Mouse (Mus musculus) liver, embryonic 13.5 days (tissue): ENCODE data around the gene Prdm16. TPM values are rescaled to one million over a fixed set of nuclear protein-coding genes. Genes with fewer than 3 reads are reported as not detected.

Experiments used
- ATAC-seq: fragments of 200-750 bp; cut with Nextera tagmentation; 2 replicates; pipeline ENCODE4 v1.8.0; 2017; ENCODE audit warnings: low read depth, mild to moderate bottlenecking, moderate number of reproducible peaks, moderate library complexity
- DNase-seq: peaks from one replicate; pipeline ENCODE4 v3.0.0; 2022
- H3K27ac ChIP-seq: fragments of 300-500 bp; sonication (generic); 2 replicates; pipeline ENCODE4 v1.5.1; 2015; ENCODE audit warnings: moderate library complexity, mild to moderate bottlenecking, inconsistent platforms
- H3K27me3 ChIP-seq: fragments of 300-500 bp; sonication (generic); 2 replicates; pipeline ENCODE4 v1.6.1; 2015; ENCODE audit warnings: mild to moderate bottlenecking, inconsistent platforms
- H3K36me3 ChIP-seq: fragments of 300-500 bp; sonication (generic); 2 replicates; pipeline ENCODE4 v1.6.1; 2015; ENCODE audit warnings: mild to moderate bottlenecking, inconsistent platforms
- H3K4me1 ChIP-seq: fragments of 300-500 bp; sonication (generic); replicated peaks from 2 replicates; pipeline ENCODE4 v1.6.1; 2015; ENCODE audit warnings: inconsistent platforms
- H3K4me2 ChIP-seq: fragments of 300-500 bp; sonication (generic); 2 replicates; pipeline ENCODE4 v1.6.1; 2015; ENCODE audit warnings: inconsistent platforms, mild to moderate bottlenecking, moderate library complexity
- H3K4me3 ChIP-seq: fragments of 300-500 bp; sonication (generic); replicated peaks from 2 replicates; pipeline ENCODE4 v1.5.1; 2015; ENCODE audit warnings: mild to moderate bottlenecking, inconsistent platforms
- H3K9ac ChIP-seq: fragments of 300-500 bp; sonication (generic); 2 replicates; pipeline ENCODE4 v1.6.1; 2015; ENCODE audit warnings: mild to moderate bottlenecking, inconsistent platforms
- H3K9me3 ChIP-seq: fragments of 300-500 bp; sonication (generic); replicated peaks from 2 replicates; pipeline ENCODE4 v1.6.1; 2016; ENCODE audit warnings: inconsistent platforms
- WGBS: fragments of 180-500 bp; shearing (Covaris S2); methylation state at CpG from one replicate; pipeline ENCODE4 v1.1.7; 2015; ENCODE audit not compliant: insufficient replicate concordance; 5-methylcytosine and 5-hydroxymethylcytosine counted together
- polyA plus RNA-seq: library from polyadenylated mRNA; unstranded; fragments of >200 nt; fragmentation: Nextera tagmentation; extraction: Ambion mirVana; gene quantifications from 2 replicates; pipeline ENCODE4 v1.2.1, GENCODE M21; 2015

Gene Prdm16
- polyA plus RNA-seq, 1 experiment from 2014 or later: 1.8 TPM

DNA sequence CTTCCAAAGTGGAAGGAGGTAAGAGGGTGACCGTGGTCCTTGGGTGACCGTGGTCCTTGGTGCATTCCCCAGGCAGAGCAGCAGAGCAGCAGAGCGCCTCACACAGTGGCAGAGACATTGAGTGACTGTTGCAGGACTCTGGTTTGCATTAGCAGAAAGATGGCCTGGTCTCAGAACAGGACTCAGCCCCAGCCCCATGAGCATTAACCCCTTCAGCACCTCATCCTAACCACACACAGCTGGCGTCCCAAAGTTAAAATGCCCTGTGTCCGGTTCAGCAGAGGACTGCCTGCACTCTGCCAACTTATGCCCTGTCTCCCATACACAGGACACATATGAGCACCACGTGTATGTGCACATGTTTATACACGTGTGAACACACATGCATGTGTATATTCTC lies 209.8 kb downstream of the Prdm16 start:
- no peak overlapping the region for H3K27ac ChIP-seq
- H3K9ac ChIP-seq: no peak overlapping the region
- H3K27me3 ChIP-seq: peaks cover 2% of the 10 kb centered on the region; the same call in 1 of the 2 replicates
- no peak for ATAC-seq
- H3K4me2 ChIP-seq: no peak overlapping the region
- WGBS: 57% methylated on average over 7 of the region's 7 CpGs
- peaks cover 2% of the 10 kb centered on the region; the same call in 1 of the 2 replicates for H3K4me1 ChIP-seq
- DNase-seq: no peak
- no peaks in the 10 kb centered on the region for H3K9me3 ChIP-seq
- no peak overlapping the region for H3K4me3 ChIP-seq
- H3K36me3 ChIP-seq: no peaks in the 10 kb centered on the region

- Histone ChIP-seq H3K27me3 (peaks cover 2% of the 10 kb centered on the region; the same call in 1 of the 2 replicates), H3K4me2 (no peak overlapping the region), H3K27ac (no peak overlapping the region), H3K9me3 (no peaks in the 10 kb centered on the region), H3K36me3 (no peaks in the 10 kb centered on the region), H3K9ac (no peak overlapping the region), H3K4me1 (peaks cover 2% of the 10 kb centered on the region; the same call in 1 of the 2 replicates), H3K4me3 (no peak overlapping the region)
- WGBS: 43% methylated on average over 17 of the region's 17 CpGs
- ATAC-seq (no peak), DNase-seq (no peak)
Observed at GRCm38 (mm10) chr4:154425284-154425683, 211.4 kb downstream of the Prdm16 start.

GRCm38 (mm10) chr4:154424681-154425080 lies 212.0 kb downstream of the Prdm16 start:
- no peak overlapping the region for H3K4me2 ChIP-seq
- peaks cover 2% of the 10 kb centered on the region; the same call in 1 of the 2 replicates for H3K27me3 ChIP-seq
- H3K27ac ChIP-seq: no peak overlapping the region
- no peak overlapping the region for H3K4me3 ChIP-seq
- H3K36me3 ChIP-seq: no peaks in the 10 kb centered on the region
- no peak overlapping the region for H3K9ac ChIP-seq
- peaks cover 2% of the 10 kb centered on the region; the same call in 1 of the 2 replicates for H3K4me1 ChIP-seq
- DNase-seq: no peak
- WGBS: 44% methylated on average over 11 of the region's 11 CpGs
- H3K9me3 ChIP-seq: no peaks in the 10 kb centered on the region
- no peak for ATAC-seq

DNA sequence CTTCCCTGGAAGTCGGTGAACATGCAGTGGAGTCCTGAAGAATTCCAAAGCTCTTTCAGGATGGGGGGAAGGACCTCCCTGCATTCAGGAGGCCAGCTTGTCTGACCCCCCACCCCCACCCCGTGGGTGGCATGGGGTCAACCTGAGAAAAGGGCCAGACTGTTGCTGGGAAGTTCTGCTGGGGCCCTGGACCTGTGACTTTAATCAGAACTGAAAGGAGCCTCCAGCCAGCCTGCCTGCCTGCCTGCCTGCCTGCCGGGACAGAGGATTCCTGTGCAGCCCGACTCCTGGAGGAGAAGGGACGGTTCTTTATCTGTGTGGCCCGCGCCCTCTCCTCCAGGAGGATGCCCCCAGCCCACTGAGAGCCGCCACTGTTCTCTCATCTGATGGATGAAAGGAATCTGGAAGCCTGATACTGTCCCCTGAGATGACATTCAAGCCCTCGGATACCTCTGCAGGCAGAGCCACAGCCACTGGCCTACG lies 214.2 kb downstream of the Prdm16 start:
- WGBS: 18% methylated on average over 10 of the region's 10 CpGs
- Histone ChIP-seq H3K4me1 (peaks cover 2% of the 10 kb centered on the region; the same call in 1 of the 2 replicates), H3K4me2 (no peak overlapping the region), H3K27me3 (peaks cover 2% of the 10 kb centered on the region; the same call in 1 of the 2 replicates), H3K36me3 (no peaks in the 10 kb centered on the region), H3K27ac (no peak overlapping the region), H3K4me3 (no peak overlapping the region), H3K9ac (no peak overlapping the region), H3K9me3 (no peaks in the 10 kb centered on the region; the same call in 1 of the 2 replicates)
- no peak for DNase-seq
- ATAC-seq: no peak

GRCm38 (mm10) chr4:154420749-154421148 lies 215.9 kb downstream of the Prdm16 start:
- no peak for DNase-seq
- ATAC-seq: no peak
- no peaks in the 10 kb centered on the region for H3K36me3 ChIP-seq
- H3K27ac ChIP-seq: no peak overlapping the region
- no peaks in the 10 kb centered on the region; the same call in 1 of the 2 replicates for H3K9me3 ChIP-seq
- H3K4me3 ChIP-seq: no peak overlapping the region
- H3K4me1 ChIP-seq: peaks cover 2% of the 10 kb centered on the region; the same call in 1 of the 2 replicates
- H3K27me3 ChIP-seq: peaks cover 2% of the 10 kb centered on the region; the same call in 1 of the 2 replicates
- H3K4me2 ChIP-seq: no peak overlapping the region
- WGBS: 76% methylated on average over 17 of the region's 17 CpGs
- H3K9ac ChIP-seq: no peak overlapping the region

- H3K36me3 ChIP-seq: no peaks in the 10 kb centered on the region
- WGBS: 62% methylated on average over 4 of the region's 4 CpGs
- ATAC-seq: no peak
- peaks cover 2% of the 10 kb centered on the region; the same call in 1 of the 2 replicates for H3K4me1 ChIP-seq
- H3K27ac ChIP-seq: no peak overlapping the region
- H3K9me3 ChIP-seq: no peaks in the 10 kb centered on the region; the same call in 1 of the 2 replicates
- no peak overlapping the region for H3K9ac ChIP-seq
- H3K4me2 ChIP-seq: no peak overlapping the region
- no peak for DNase-seq
- peaks cover 2% of the 10 kb centered on the region; the same call in 1 of the 2 replicates for H3K27me3 ChIP-seq
- no peak overlapping the region for H3K4me3 ChIP-seq
Observed at GRCm38 (mm10) chr4:154419766-154420165, 216.9 kb downstream of the Prdm16 start.

GRCm38 (mm10) chr4:154418993-154419392 lies 217.7 kb downstream of the Prdm16 start:
- H3K27ac ChIP-seq: peak overlapping the region; percentile 51; the same call in 1 of the 2 replicates
- 20% methylated on average over 2 of the region's 2 CpGs for WGBS
- peak; percentile 6 for DNase-seq

DNA sequence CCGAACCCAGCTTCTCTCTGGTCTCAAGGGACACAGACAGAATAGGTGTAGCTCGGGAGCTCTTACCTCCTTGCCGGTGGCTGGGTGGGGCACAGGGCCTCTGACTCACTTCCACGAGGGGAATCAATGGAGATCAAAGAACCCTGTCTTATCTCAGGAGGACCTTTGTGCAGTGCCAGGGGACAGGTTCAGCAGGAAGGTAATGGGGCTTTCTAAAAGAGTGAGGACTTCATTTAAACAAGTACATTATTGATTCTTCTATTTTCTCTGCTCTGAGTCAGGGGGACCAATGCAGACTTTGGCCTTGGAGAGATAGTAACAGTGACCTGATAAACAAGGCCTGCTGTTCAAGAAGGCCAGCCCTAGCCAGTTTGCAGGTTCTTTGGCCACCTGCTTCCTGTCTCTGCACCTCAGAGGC lies 218.3 kb downstream of the Prdm16 start:
- H3K9me3 ChIP-seq: no peaks in the 10 kb centered on the region; the same call in 1 of the 2 replicates
- H3K4me2 ChIP-seq: no peak overlapping the region
- no peaks in the 10 kb centered on the region for H3K36me3 ChIP-seq
- H3K4me3 ChIP-seq: no peak overlapping the region
- H3K27ac ChIP-seq: peak overlapping the region; percentile 75
- ATAC-seq (peak; percentile 58), DNase-seq (no peak)
- 53% methylated on average over 4 of the region's 4 CpGs for WGBS
- no peak overlapping the region for H3K9ac ChIP-seq
- 0 out of 2 replicates have a peak, but pooled peaks cover under 1% of the 10 kb centered on the region for H3K27me3 ChIP-seq
- H3K4me1 ChIP-seq: peaks cover 2% of the 10 kb centered on the region; the same call in 1 of the 2 replicates

More at GRCm38 (mm10) chr4:154418993-154419392, 217.7 kb downstream of the Prdm16 start:
- H3K4me3 ChIP-seq: no peak overlapping the region
- peaks cover 2% of the 10 kb centered on the region; the same call in 1 of the 2 replicates for H3K4me1 ChIP-seq
- H3K9me3 ChIP-seq: no peaks in the 10 kb centered on the region; the same call in 1 of the 2 replicates
- H3K27me3 ChIP-seq: peaks cover 2% of the 10 kb centered on the region; the same call in 1 of the 2 replicates
- H3K36me3 ChIP-seq: no peaks in the 10 kb centered on the region
- H3K4me2 ChIP-seq: no peak overlapping the region
- no peak for ATAC-seq
- H3K9ac ChIP-seq: no peak overlapping the region

DNA sequence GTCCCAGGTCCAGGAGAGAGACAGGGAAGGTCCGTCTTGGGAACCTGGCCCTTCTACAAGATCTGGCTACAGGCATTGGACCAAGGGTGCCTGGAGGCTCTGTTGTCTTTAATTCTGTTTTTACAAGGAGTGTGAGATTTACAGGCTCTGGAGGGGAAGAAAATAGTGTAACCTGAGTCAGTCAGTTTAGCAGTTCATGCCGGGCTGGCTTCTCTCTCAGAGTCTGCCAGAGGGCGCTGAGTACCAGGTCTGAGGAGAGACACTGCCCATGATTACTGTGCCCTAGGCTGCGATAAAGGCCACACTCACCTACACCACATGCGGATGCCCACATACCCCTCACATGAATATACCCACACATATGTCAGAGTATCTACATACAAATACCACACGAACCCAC lies 219.9 kb downstream of the Prdm16 start:
- ATAC-seq (no peak), DNase-seq (no peak)
- no peak overlapping the region for H3K4me3 ChIP-seq
- no peak overlapping the region for H3K4me2 ChIP-seq
- no peak overlapping the region for H3K27ac ChIP-seq
- no peaks in the 10 kb centered on the region; the same call in 1 of the 2 replicates for H3K9me3 ChIP-seq
- no peaks in the 10 kb centered on the region for H3K27me3 ChIP-seq
- no peaks in the 10 kb centered on the region for H3K36me3 ChIP-seq
- no peaks in the 10 kb centered on the region for H3K4me1 ChIP-seq
- no peak overlapping the region for H3K9ac ChIP-seq
- WGBS: 64% methylated on average over 6 of the region's 6 CpGs

GRCm38 (mm10) chr4:154414885-154415284 lies 221.8 kb downstream of the Prdm16 start:
- WGBS: 44% methylated on average over 4 of the region's 4 CpGs
- Histone ChIP-seq H3K4me3 (no peak overlapping the region), H3K9ac (no peak overlapping the region), H3K4me2 (no peak overlapping the region), H3K36me3 (no peaks in the 10 kb centered on the region), H3K27ac (no peak overlapping the region), H3K27me3 (no peaks in the 10 kb centered on the region), H3K9me3 (no peaks in the 10 kb centered on the region; the same call in 1 of the 2 replicates), H3K4me1 (peaks cover 14% of the 10 kb centered on the region)
- ATAC-seq: no peak
- DNase-seq: no peak

DNA sequence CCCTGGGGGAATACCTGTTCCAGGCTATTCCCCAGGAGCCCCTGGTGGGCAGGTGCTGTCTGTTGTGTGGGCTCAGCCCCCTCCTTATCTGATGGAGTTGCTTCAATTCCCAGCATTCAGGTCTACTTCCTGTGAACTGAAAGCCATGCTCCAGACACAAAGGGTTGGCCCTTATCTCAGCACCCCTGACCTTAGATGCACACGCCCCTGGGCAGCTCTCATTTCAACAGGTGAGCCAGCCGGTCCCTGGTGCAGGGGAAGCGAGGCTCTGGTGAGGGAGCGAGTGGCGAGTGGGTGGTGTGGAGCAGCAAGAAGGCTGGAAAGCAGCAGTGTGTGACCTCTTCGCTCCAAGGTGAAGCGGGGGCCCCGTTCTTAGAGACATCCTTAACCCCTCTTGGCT lies 226.1 kb downstream of the Prdm16 start:
- H3K27ac ChIP-seq: no peak overlapping the region

GRCm38 (mm10) chr4:154409841-154410240 lies 226.8 kb downstream of the Prdm16 start:
- peaks cover 20% of the 10 kb centered on the region for H3K4me1 ChIP-seq
- 68% methylated on average over 10 of the region's 10 CpGs for WGBS
- no peak overlapping the region for H3K4me2 ChIP-seq
- no peaks in the 10 kb centered on the region for H3K27me3 ChIP-seq
- no peak overlapping the region for H3K9ac ChIP-seq
- no peak for DNase-seq
- ATAC-seq: no peak
- H3K27ac ChIP-seq: no peak overlapping the region
- no peaks in the 10 kb centered on the region for H3K9me3 ChIP-seq
- no peaks in the 10 kb centered on the region for H3K36me3 ChIP-seq
- no peak overlapping the region for H3K4me3 ChIP-seq

More for the DNA sequence above, 226.1 kb downstream of the Prdm16 start:
- no peaks in the 10 kb centered on the region for H3K27me3 ChIP-seq
- H3K36me3 ChIP-seq: no peaks in the 10 kb centered on the region
- no peak overlapping the region for H3K4me3 ChIP-seq
- no peaks in the 10 kb centered on the region for H3K9me3 ChIP-seq
- no peak overlapping the region for H3K4me2 ChIP-seq
- peaks cover 20% of the 10 kb centered on the region for H3K4me1 ChIP-seq
- DNase-seq (no peak), ATAC-seq (peak; percentile 39; the same call in 1 of the 2 replicates)
- H3K9ac ChIP-seq: no peak overlapping the region
- 52% methylated on average over 8 of the region's 8 CpGs for WGBS
